Mouse (Mus musculus) limb, embryonic 12.5 days (tissue): Measurements from ENCODE around the gene Gm44596. TPM values are rescaled to one million over a fixed set of nuclear protein-coding genes. Genes with fewer than 3 reads are reported as not detected.
A peak's percentile ranks its signal among the peaks of the same experiment; 100 is the strongest.

Source experiments
- ATAC-seq: fragments of 200-750 bp; cut with Nextera tagmentation; 2 replicates; pipeline ENCODE4 v1.8.0; 2017; ENCODE audit warnings: low read depth, moderate TSS enrichment; ENCODE audit not compliant: insufficient number of reproducible peaks, insufficient read depth, low FRiP score, low TSS enrichment
- H3K27ac ChIP-seq: fragments of 300-500 bp; sonication (generic); 2 replicates; pipeline ENCODE4 v1.5.1; 2016; ENCODE audit warnings: mild to moderate bottlenecking, moderate library complexity
- H3K27me3 ChIP-seq: fragments of 300-500 bp; sonication (generic); 2 replicates; pipeline ENCODE4 v1.6.1; 2016; ENCODE audit warnings: mild to moderate bottlenecking, moderate library complexity
- H3K36me3 ChIP-seq: fragments of 300-500 bp; sonication (generic); 2 replicates; pipeline ENCODE4 v1.6.1; 2016; ENCODE audit warnings: mild to moderate bottlenecking, moderate library complexity
- H3K4me1 ChIP-seq: fragments of 300-500 bp; sonication (generic); replicated peaks from 2 replicates; pipeline ENCODE4 v1.6.1; 2016
- H3K4me2 ChIP-seq: fragments of 300-500 bp; sonication (generic); 2 replicates; pipeline ENCODE4 v1.6.1; 2016; ENCODE audit warnings: mild to moderate bottlenecking, moderate library complexity
- H3K4me3 ChIP-seq: fragments of 300-500 bp; sonication (generic); replicated peaks from 2 replicates; pipeline ENCODE4 v1.5.1; 2016; ENCODE audit warnings: mild to moderate bottlenecking
- H3K9ac ChIP-seq: fragments of 300-500 bp; sonication (generic); replicated peaks from 2 replicates; pipeline ENCODE4 v1.6.1; 2016; ENCODE audit warnings: mild to moderate bottlenecking, moderate library complexity
- H3K9me3 ChIP-seq: fragments of 300-500 bp; sonication (generic); 2 replicates; pipeline ENCODE4 v1.6.1; 2016; ENCODE audit warnings: mild to moderate bottlenecking, moderate library complexity
- WGBS: fragments of 180-500 bp; shearing (Covaris S2); methylation state at CpG from one replicate; pipeline ENCODE4 v1.1.7; 2016; 5-methylcytosine and 5-hydroxymethylcytosine counted together
- polyA plus RNA-seq: library from polyadenylated mRNA; unstranded; fragments of >200 nt; fragmentation: Nextera tagmentation; extraction: Ambion mirVana; gene quantifications from 2 replicates; pipeline ENCODE4 v1.2.1, GENCODE M21; 2016

Gm44596 gene
- polyA plus RNA-seq, 1 experiment from 2014 or later, result not detected

DNA sequence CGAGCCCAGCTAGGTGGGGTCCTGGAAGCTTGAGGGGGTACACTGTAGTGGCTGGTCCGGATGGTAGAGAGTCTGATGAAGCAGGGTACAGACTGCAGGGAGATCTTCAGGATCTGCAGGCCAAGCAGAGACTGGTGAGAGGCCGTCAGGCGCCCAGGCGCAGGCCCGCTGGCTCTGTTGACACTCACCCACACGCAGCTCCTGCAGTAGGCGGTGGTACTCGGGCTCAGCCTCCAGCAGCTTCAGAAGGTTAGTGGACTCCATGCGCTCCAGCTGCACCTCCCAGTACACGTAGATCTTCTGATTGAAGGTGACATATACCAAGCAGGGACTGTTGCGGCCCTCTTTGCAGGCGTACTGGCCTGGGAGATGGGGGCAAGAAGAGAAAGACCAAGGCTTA lies 35.0 kb downstream of the Gm44596 start:
- Histone ChIP-seq H3K9ac (no peak overlapping the region), H3K27ac (no peak overlapping the region), H3K4me2 (no peak overlapping the region), H3K27me3 (no peaks in the 10 kb centered on the region), H3K4me1 (no peaks in the 10 kb centered on the region), H3K36me3 (peaks cover 90% of the 10 kb centered on the region), H3K9me3 (no peaks in the 10 kb centered on the region), H3K4me3 (no peak overlapping the region)
- WGBS, result 97% methylated on average over 13 of the region's 13 CpGs
- ATAC-seq, result 0 out of 2 replicates have a peak, but pooled peaks have one; percentile 7

DNA sequence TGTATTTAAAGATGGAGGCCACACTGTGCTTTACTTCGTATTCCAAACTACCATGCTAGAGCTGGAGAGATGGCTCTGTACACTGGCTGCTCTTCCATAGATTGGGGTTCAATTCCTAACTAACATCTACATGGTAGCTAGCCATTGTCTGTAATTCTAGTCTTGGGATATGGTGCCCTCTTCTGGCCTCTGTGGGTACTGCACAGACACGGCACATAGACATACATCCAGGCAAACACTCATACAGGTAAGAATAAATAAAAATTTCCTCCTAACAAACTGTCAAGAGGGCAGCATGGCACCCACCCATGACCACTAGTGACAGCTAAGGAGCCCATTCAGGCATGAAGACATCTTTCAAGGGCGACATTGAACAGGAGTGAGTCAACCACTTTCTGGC lies 35.8 kb downstream of the Gm44596 start:
- ATAC-seq, result no peak
- H3K4me3 ChIP-seq, result no peak overlapping the region
- no peaks in the 10 kb centered on the region for H3K4me1 ChIP-seq
- peaks cover 91% of the 10 kb centered on the region for H3K36me3 ChIP-seq
- WGBS, result 20% methylated on average over 3 of the region's 3 CpGs
- H3K9me3 ChIP-seq, result no peaks in the 10 kb centered on the region
- no peak overlapping the region for H3K9ac ChIP-seq
- no peak overlapping the region for H3K27ac ChIP-seq
- H3K4me2 ChIP-seq, result no peak overlapping the region
- H3K27me3 ChIP-seq, result no peaks in the 10 kb centered on the region

DNA sequence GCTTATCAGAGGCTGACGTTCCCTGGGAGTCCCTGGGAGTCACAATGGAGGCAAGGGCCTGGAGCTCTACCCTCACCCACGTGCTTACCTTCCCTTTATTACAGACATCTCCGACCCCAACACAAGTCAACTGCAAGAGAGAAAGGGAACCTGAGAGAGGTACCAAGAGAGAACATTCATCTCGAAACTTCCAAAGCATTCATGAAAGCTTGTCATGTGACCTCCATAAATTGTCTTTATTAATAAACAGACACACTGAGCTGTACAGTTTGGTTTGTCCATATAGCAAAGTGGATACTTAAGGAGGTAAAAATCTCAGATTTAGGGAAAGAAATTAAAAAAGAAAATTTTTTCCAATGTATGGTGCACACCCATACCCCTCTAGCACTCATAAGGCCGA lies 40.9 kb downstream of the Gm44596 start:
- Histone ChIP-seq H3K4me2 (no peak overlapping the region), H3K4me3 (no peak overlapping the region), H3K27me3 (no peaks in the 10 kb centered on the region), H3K4me1 (no peaks in the 10 kb centered on the region; the same call in 1 of the 2 replicates), H3K27ac (no peak overlapping the region), H3K9me3 (no peaks in the 10 kb centered on the region), H3K36me3 (peaks cover 56% of the 10 kb centered on the region), H3K9ac (no peak overlapping the region)
- ATAC-seq, result no peak
- 89% methylated on average over 5 of the region's 5 CpGs for WGBS

DNA sequence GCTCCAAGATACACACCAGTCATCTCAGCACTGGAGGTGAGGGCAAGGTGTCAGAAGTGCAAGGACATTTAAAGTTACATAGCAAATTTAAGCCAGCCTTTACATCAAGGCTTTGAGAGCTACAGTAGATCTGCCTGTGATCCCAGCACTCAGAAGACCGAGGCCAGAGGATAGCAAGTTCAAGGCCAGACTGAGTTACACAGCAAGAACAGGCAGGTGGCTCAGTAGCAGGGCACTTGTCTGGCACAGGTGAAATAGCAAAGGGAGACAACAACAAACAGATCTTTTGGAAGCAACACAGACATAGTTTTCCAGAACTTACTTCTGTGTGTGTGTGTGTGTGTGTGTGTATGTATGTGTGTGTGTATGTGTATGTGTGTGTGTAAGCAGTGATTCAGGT lies 42.8 kb downstream of the Gm44596 start:
- Histone ChIP-seq H3K36me3 (peaks cover 36% of the 10 kb centered on the region), H3K4me1 (no peaks in the 10 kb centered on the region; the same call in 1 of the 2 replicates), H3K9ac (no peak overlapping the region), H3K27me3 (no peaks in the 10 kb centered on the region), H3K4me2 (no peak overlapping the region), H3K9me3 (no peaks in the 10 kb centered on the region), H3K27ac (no peak overlapping the region), H3K4me3 (no peak overlapping the region)
- no peak for ATAC-seq
- WGBS, result 85% methylated on average over 1 of the region's 1 CpGs

DNA sequence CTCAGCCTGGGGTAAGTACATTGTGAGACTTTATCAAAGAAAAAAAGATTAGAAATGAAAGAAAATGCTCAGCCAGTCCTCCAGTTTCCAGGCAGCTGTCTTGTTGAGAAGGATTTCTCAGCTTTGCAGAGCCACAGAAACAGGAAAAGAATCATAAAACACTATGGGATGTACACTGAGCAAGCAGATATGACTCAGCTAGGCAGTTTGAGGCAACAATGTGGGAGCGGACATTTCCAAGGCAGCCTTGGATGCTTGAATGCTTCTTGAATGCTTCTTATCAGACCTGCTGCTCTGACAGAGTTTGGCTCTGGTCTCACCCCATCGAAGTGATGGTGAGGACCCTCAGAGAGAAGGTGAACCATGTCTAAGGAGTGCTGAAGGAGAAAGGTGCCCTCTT lies 45.7 kb downstream of the Gm44596 start:
- H3K4me1 ChIP-seq, result peaks cover 4% of the 10 kb centered on the region
- H3K27me3 ChIP-seq, result no peaks in the 10 kb centered on the region
- H3K4me2 ChIP-seq, result no peak overlapping the region
- no peak overlapping the region for H3K27ac ChIP-seq
- H3K9ac ChIP-seq, result no peak overlapping the region
- WGBS, result 87% methylated on average over 2 of the region's 2 CpGs
- ATAC-seq, result no peak
- no peak overlapping the region for H3K4me3 ChIP-seq
- H3K36me3 ChIP-seq, result peaks cover 16% of the 10 kb centered on the region; the same call in 1 of the 2 replicates
- no peaks in the 10 kb centered on the region for H3K9me3 ChIP-seq

DNA sequence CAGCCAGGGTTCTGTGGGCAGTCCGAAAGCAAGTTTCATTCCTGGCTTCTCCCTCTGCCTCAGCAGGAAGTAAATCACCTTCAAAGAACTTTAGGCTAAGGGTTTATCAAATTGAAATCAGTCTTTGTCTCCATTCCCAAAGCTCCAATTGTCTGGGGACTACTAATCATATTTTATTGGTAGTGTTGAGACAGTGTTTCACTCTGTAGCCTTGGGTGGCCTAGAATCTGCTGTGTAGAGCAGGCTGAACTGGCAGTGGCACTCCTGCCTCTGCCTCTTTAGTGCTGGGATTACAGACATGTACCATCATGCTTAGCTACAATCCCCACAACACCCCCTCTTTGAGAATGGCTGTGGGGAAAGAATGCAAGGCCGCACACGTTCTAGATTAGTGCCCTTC lies 46.2 kb downstream of the Gm44596 start:
- Histone ChIP-seq H3K4me3 (no peak overlapping the region), H3K27me3 (no peaks in the 10 kb centered on the region), H3K4me1 (peaks cover 4% of the 10 kb centered on the region), H3K9me3 (no peaks in the 10 kb centered on the region), H3K36me3 (peaks cover 15% of the 10 kb centered on the region; the same call in 1 of the 2 replicates), H3K4me2 (no peak overlapping the region), H3K27ac (no peak overlapping the region), H3K9ac (no peak overlapping the region)
- WGBS, result 88% methylated on average over 3 of the region's 3 CpGs
- ATAC-seq, result no peak

DNA sequence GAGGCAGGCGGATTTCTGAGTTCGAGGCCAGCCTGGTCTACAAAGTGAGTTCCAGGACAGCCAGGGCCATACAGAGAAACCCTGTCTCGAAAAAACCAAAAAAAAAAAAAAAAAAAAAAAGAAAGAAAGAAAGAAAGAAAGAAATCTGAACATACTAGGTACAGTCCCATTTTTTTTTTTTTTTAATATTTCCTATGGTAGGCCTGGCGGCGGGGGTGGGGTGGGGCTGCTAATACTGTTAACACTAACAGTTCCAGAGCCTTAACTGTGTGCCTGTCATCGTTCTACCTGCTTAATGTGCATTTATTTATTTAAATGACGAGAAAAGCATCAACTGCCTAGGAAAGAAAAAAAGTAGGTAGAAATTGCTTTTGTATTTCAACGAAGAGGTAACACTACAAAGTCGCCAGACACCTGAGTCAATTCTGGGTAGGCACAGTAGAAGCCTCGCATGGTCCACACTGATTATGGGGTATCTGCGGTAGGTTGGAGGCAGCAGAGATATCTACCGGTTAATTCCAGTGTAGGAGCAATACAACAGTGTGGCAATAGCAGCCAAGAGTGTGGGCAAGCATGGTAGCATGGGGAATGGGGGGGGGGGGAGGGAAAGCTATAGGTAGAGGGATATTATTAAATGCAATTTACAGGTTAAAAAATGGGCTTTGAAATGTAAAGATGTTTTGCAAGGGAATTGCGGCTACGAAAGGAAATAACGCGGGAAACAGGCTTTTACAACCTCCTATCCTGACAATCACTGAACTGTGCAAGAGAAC lies 48.4 kb downstream of the Gm44596 start:
- ATAC-seq, result no peak
- Histone ChIP-seq H3K4me3 (peak overlapping the region; percentile 52), H3K4me2 (peak overlapping the region; percentile 72), H3K36me3 (peaks cover 22% of the 10 kb centered on the region), H3K27me3 (no peaks in the 10 kb centered on the region), H3K9ac (peak overlapping the region; percentile 71), H3K4me1 (peaks cover 4% of the 10 kb centered on the region), H3K9me3 (no peaks in the 10 kb centered on the region), H3K27ac (peak overlapping the region; percentile 95)
- 49% methylated on average over 16 of the region's 16 CpGs for WGBS

DNA sequence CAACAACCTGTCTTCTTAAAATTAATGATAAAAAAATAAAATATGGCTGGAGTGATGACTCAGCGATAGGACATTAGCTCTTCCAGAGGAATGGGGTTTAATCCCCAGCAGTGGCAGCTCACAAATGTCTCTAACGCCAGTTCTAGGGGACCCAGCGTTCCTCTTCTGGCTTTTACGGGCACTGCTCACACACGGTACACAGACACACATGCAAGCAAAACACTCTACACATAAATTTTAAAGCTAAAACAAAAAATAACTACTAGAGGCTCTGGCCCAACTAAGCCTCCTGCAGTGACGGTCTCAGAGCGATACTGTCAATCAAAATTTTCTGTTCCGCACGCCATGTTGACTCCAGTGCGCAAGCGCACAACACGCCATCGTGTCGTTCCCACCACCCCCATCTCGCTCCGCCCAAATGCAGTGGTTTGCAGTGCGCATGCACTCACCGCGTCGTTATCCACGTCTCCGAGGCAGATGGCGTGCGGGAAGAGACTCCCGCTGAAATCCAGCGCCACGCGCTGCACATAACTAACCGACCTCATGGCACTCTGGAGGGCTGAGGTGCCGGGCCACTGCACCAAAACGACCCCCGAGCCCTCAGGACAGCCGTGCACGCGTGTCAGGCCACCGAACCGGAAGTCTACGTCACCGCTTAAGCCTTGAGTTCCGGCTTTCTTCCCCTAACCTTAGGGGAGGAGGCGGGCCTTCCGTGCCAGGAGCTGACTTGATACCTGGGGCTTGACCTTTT lies 49.1 kb downstream of the Gm44596 start, which contains the start of gene Itfg2:
Gene Itfg2 (minus strand): TSS at position 663 of the 751 bp plus-strand sequence.
- WGBS, result under 1% methylated on average over 42 of the region's 42 CpGs
- Histone ChIP-seq H3K4me3 (peak within 1 kb of the TSS; percentile 52), H3K9ac (peak within 1 kb of the TSS; percentile 71), H3K36me3 (peaks cover 28% of the 10 kb centered on the region), H3K27ac (peak within 1 kb of the TSS; percentile 95), H3K4me2 (peak within 1 kb of the TSS; percentile 72), H3K27me3 (no peaks in the 10 kb centered on the region), H3K9me3 (no peaks in the 10 kb centered on the region), H3K4me1 (peaks cover 4% of the 10 kb centered on the region)
- peak; percentile 93 for ATAC-seq

DNA sequence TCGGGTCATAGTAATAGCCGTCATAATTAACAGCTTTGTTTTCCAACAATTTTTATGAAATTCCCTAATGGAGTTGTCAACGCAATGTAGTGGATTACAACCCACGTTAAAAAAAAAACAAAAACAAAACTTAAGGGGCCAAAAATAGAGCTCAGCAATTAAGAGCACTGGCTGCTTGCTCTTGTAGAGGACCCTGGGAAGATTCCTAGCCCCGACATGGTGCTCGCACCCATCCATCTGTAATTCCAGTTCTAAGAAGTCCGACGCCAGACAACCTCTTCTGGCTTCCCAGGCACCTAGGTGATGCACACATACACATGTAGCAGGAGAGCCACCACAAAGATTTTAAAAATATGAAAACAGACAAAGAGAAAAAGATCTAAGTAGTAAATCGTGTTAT lies 49.7 kb downstream of the Gm44596 start:
- H3K27ac ChIP-seq, result peak overlapping the region; percentile 95
- no peaks in the 10 kb centered on the region for H3K9me3 ChIP-seq
- peak overlapping the region; percentile 52 for H3K4me3 ChIP-seq
- ATAC-seq, result no peak
- WGBS, result 17% methylated on average over 9 of the region's 9 CpGs
- H3K4me2 ChIP-seq, result peak overlapping the region; percentile 72
- H3K36me3 ChIP-seq, result peaks cover 30% of the 10 kb centered on the region
- H3K27me3 ChIP-seq, result no peaks in the 10 kb centered on the region
- H3K9ac ChIP-seq, result peak overlapping the region; percentile 71
- peaks cover 4% of the 10 kb centered on the region for H3K4me1 ChIP-seq

DNA sequence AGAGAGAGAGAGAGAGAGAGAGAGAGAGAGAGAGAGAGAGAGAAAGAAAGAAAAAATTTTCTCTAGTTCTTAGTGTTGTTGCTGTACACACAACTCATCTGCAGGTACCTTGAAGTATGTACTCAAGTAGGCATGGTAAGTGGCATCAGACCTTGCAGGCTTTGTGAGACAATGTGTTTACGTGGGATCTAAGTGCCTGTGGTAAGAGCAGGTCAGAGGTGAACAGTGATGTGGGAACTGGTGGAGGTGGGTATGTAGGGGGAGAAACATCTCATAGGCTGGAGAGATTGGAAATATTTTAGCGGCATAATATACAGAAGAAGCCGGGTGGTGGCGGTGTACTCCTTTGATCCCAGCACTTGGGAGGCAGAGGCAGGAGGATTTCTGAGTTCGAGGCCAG lies 52.3 kb downstream of the Gm44596 start:
- H3K36me3 ChIP-seq, result peaks cover 51% of the 10 kb centered on the region
- ATAC-seq, result no peak
- H3K4me2 ChIP-seq, result no peak overlapping the region
- H3K4me1 ChIP-seq, result peaks cover 4% of the 10 kb centered on the region
- H3K4me3 ChIP-seq, result no peak overlapping the region
- no peaks in the 10 kb centered on the region for H3K27me3 ChIP-seq
- WGBS, result 92% methylated on average over 5 of the region's 5 CpGs
- no peak overlapping the region for H3K27ac ChIP-seq
- no peak overlapping the region for H3K9ac ChIP-seq
- H3K9me3 ChIP-seq, result no peaks in the 10 kb centered on the region

DNA sequence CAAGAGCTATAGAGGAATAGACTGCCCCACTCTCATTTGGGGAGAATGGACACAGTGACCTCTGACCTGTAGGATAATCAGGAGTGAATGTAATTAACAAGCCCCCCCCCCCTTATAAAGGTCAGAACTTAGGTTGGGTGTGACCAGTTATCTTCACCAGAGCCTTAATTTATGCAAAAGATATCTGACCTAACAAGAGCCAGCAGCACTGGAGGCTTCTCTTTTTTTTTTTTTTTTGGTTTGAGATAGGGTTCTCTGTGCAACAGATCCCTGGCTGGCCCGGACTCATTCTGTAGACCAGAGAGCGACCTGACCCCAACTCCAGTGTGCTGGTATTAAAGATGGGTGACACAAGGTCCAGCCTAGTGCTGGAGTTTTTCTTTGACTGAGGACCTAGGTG lies 54.0 kb downstream of the Gm44596 start:
- WGBS, result 94% methylated on average over 2 of the region's 2 CpGs
- Histone ChIP-seq H3K9ac (no peak overlapping the region), H3K36me3 (peaks cover 68% of the 10 kb centered on the region), H3K27me3 (no peaks in the 10 kb centered on the region), H3K27ac (no peak overlapping the region), H3K4me3 (no peak overlapping the region), H3K4me2 (no peak overlapping the region), H3K9me3 (no peaks in the 10 kb centered on the region), H3K4me1 (no peaks in the 10 kb centered on the region)
- no peak for ATAC-seq
